Mouse (Mus musculus) cortical plate, adult 2 months (tissue): Measurements from ENCODE around the gene Ovch2.

Experiments
- CTCF ChIP-seq: fragments of 200-500 bp; IDR thresholded peaks from 2 replicates; pipeline ENCODE4 v1.5.1; 2011; ENCODE audit warnings: mild to moderate bottlenecking, control low read depth, low read length; ENCODE audit not compliant: insufficient read depth; ENCODE audit errors: extremely low read depth
- POLR2A ChIP-seq: fragments of 200-500 bp; IDR thresholded peaks from 2 replicates; pipeline ENCODE4 v1.6.1; 2011; ENCODE audit warnings: mild to moderate bottlenecking, low read length, control low read depth; ENCODE audit not compliant: insufficient read depth; ENCODE audit errors: extremely low read depth

DNA sequence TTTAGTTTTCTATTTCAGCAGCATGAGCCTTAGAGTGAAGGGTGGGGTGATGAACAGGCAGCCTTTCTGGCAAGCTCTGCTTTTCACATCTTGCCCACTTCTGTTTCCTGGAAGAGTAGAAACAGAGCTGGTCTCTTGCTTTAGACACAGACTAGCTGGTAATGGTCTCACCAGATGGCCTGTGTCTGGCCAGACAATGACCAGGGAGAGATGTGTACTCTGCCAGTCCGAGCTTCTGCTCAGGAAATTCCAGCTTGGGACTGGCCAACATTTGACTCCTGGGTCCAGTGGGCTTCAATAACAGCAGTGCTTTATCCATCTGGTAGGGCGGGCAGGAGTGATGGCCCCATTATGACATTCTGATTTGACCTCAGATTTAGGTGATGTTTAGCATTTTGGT is 55.9 kb downstream of the Ovch2 start:
- no peak for TF ChIP-seq CTCF
- no peak for TF ChIP-seq POLR2A
